Mouse (Mus musculus) small intestine, adult 2 months (tissue): ENCODE results near the gene Kifap3. TPM values are rescaled to one million over a fixed set of nuclear protein-coding genes. Genes with fewer than 3 reads are reported as not detected.

Experiments
- H3K27ac ChIP-seq: fragments of 200-500 bp; 2 replicates; pipeline ENCODE4 v1.5.1; 2012; ENCODE audit warnings: low read depth, low read length, control low read depth, inconsistent platforms; ENCODE audit not compliant: insufficient read depth
- H3K27me3 ChIP-seq: fragments of 200-500 bp; 2 replicates; pipeline ENCODE4 v1.6.1; 2012; ENCODE audit warnings: mild to moderate bottlenecking, moderate library complexity, low read length, inconsistent platforms; ENCODE audit not compliant: control insufficient read depth, insufficient read depth
- H3K36me3 ChIP-seq: fragments of 200-500 bp; 2 replicates; pipeline ENCODE4 v1.6.1; 2012; ENCODE audit warnings: mild to moderate bottlenecking, low read length, control low read depth, inconsistent platforms; ENCODE audit not compliant: control insufficient read depth, insufficient read depth
- H3K4me1 ChIP-seq: fragments of 200-500 bp; 2 replicates; pipeline ENCODE4 v1.6.1; 2012; ENCODE audit warnings: low read length, inconsistent platforms, mixed read lengths; ENCODE audit not compliant: control insufficient read depth, insufficient read depth, insufficient read length
- H3K4me3 ChIP-seq: fragments of 200-500 bp; 2 replicates; pipeline ENCODE4 v1.5.1; 2012; ENCODE audit warnings: low read depth, mild to moderate bottlenecking, control low read depth, inconsistent platforms, low read length, moderate library complexity
- CTCF ChIP-seq: fragments of 200-500 bp; IDR thresholded peaks from 2 replicates; pipeline ENCODE4 v1.5.1; 2012; ENCODE audit warnings: low read depth, mild to moderate bottlenecking, control low read depth, inconsistent platforms, low read length, moderate library complexity, mixed read lengths; ENCODE audit not compliant: insufficient replicate concordance, insufficient read length; ENCODE audit errors: extremely low read depth
- POLR2A ChIP-seq: fragments of 200-500 bp; IDR thresholded peaks from 2 replicates; pipeline ENCODE4 v1.6.1; 2012; ENCODE audit warnings: low read depth, mild to moderate bottlenecking, control low read depth, inconsistent platforms, low read length, moderate library complexity
- WGBS: fragments of 180-500 bp; shearing (Covaris S2); methylation state at CpG from one replicate; pipeline ENCODE4 v1.1.7; 2018; 5-methylcytosine and 5-hydroxymethylcytosine counted together
- polyA plus RNA-seq: library from polyadenylated mRNA; depleted of rRNA; stranded (reverse); fragments of >200 nt; gene quantifications from 2 replicates; pipeline ENCODE4 v1.2.3, GENCODE M21; 2012

Kifap3 gene
- polyA plus RNA-seq, 1 experiment, result 0.49 TPM

DNA sequence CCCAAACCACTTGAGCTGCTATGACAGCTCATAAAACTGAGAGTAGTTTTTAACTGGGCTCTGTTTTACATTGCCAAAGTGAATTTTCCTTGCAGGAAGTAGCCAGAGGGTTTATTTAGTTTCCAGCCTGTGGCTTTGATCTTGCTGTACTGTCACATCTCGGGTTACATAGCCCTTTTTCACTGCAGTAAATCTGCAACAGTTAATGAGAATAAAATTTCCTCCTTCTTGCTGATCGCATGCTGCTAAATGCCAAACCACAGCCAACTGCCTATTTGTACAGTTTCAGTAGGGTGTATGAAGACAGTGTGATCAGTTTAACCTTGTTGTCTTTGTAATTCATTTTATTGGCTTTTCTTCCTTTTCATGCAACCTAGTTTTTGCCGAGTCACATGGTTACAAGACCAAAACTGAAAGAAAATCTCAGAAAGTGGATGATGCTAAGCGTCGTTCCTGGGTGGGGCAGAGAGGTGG, 118.9 kb downstream of the Kifap3 start:
- H3K27me3 ChIP-seq, result no peaks in the 10 kb centered on the region
- no peaks in the 10 kb centered on the region for H3K4me1 ChIP-seq
- WGBS, result 51% methylated on average over 5 of the region's 5 CpGs
- no peaks in the 10 kb centered on the region for H3K36me3 ChIP-seq
- H3K27ac ChIP-seq, result no peak overlapping the region
- TF ChIP-seq POLR2A (no peak), CTCF (no peak)
- H3K4me3 ChIP-seq, result no peak overlapping the region

- Histone ChIP-seq H3K36me3 (no peaks in the 10 kb centered on the region), H3K4me3 (no peak overlapping the region), H3K4me1 (no peaks in the 10 kb centered on the region), H3K27me3 (no peaks in the 10 kb centered on the region), H3K27ac (no peak overlapping the region)
- no peak for TF ChIP-seq POLR2A
- 79% methylated on average over 2 of the region's 2 CpGs for WGBS
These were observed 120.2 kb downstream of the Kifap3 start for GRCm38 (mm10) chr1:163899575-163899974.

GRCm38 (mm10) chr1:163900168-163900567, 120.8 kb downstream of the Kifap3 start:
- Histone ChIP-seq H3K27ac (no peak overlapping the region), H3K4me3 (no peak overlapping the region), H3K27me3 (no peaks in the 10 kb centered on the region), H3K4me1 (no peaks in the 10 kb centered on the region), H3K36me3 (no peaks in the 10 kb centered on the region)
- no peak for TF ChIP-seq POLR2A
- TF ChIP-seq CTCF, result no peak
- WGBS, result 78% methylated on average over 2 of the region's 2 CpGs

GRCm38 (mm10) chr1:163903411-163903810, 124.0 kb downstream of the Kifap3 start:
- no peaks in the 10 kb centered on the region for H3K27me3 ChIP-seq
- no peak for TF ChIP-seq POLR2A
- TF ChIP-seq CTCF, result no peak
- H3K4me3 ChIP-seq, result no peak overlapping the region
- no peaks in the 10 kb centered on the region for H3K36me3 ChIP-seq
- H3K4me1 ChIP-seq, result no peaks in the 10 kb centered on the region
- H3K27ac ChIP-seq, result no peak overlapping the region
- WGBS, result 77% methylated on average over 3 of the region's 3 CpGs

GRCm38 (mm10) chr1:163907007-163907811, 127.8 kb downstream of the Kifap3 start:
- Histone ChIP-seq H3K4me3 (no peak overlapping the region), H3K4me1 (no peaks in the 10 kb centered on the region), H3K27ac (no peak overlapping the region), H3K27me3 (no peaks in the 10 kb centered on the region), H3K36me3 (no peaks in the 10 kb centered on the region)
- 67% methylated on average over 4 of the region's 4 CpGs for WGBS
- TF ChIP-seq CTCF (no peak), POLR2A (no peak)

DNA sequence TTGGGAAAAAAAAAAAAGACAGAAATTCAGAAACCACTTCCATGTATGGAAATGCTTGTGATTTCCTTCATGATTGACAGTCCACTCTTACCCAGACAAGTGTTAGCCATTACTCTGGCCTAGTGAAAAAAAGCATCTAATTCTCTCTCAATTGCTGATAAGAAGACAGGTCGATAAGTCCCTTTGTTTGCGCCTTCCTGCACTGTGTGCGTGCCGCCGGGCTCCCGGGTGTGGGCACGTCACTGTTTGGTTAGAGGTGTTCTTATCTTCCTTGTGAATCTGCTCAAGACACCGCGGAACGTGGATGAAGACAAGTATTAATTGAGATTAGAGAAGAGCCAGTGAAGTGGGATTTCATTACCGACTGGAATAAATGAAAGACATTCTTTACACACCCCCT, 129.0 kb downstream of the Kifap3 start:
- H3K27ac ChIP-seq, result no peak overlapping the region
- TF ChIP-seq CTCF (no peak), POLR2A (no peak)
- H3K27me3 ChIP-seq, result no peaks in the 10 kb centered on the region
- WGBS, result 14% methylated on average over 11 of the region's 11 CpGs
- no peak overlapping the region for H3K4me3 ChIP-seq
- no peaks in the 10 kb centered on the region for H3K36me3 ChIP-seq
- H3K4me1 ChIP-seq, result no peaks in the 10 kb centered on the region

DNA sequence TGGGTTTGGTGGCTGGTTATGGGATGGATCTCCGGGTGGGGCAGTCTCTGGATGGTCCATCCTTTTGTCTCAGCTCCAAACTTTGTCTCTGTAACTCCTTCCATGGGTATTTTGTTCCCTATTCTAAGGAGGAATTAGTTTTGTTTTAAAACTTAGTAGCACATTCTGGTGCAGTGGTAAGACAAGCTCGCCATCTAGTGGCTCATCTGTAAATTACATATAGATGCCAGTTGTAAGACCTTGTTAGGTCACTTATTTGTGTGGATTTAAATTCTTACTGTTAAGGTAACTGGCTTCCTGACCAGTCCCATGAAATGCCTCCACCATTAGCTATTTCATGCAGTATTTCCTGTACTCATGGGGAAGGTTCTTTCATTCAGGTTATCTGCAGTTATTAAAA, 131.0 kb downstream of the Kifap3 start:
- no peak for TF ChIP-seq POLR2A
- no peak for TF ChIP-seq CTCF
- Histone ChIP-seq H3K4me3 (no peak overlapping the region), H3K4me1 (no peaks in the 10 kb centered on the region), H3K27ac (no peak overlapping the region), H3K27me3 (no peaks in the 10 kb centered on the region), H3K36me3 (no peaks in the 10 kb centered on the region)
- WGBS, result 4% methylated on average over 2 of the region's 2 CpGs
